13 mouse cellular contexts compared by ENCODE assay signal in the genomic region with DNA sequence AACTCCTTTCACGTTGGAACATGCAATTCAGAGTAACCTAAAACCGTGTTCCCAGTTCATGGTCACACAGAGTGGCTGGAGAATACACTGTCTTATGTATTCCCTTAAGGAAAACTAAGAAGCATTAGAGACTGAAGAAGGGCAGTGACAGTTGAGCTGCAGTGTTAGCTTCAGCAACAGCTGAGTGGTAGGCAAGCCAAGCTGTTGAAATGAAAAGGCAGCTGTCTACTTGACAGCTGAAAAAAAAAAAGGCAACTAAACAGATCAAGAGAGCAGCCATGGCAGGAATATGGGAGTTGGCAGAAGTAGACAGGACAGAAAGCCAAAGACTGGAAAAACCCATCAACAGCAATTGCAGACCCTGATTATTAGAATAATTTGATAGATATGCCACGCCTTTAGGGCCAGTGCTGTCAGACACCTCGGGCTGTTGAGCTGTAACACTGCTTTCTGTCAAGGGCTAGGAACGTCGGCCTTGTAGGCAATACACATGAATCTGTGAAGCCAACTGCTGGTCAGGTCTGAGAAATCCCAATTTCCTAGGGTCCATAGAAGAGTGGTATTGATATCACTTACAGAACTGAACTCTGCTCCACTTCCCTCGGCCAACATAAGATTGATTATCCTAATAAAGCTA. TPM values are rescaled to one million over a fixed set of nuclear protein-coding genes. Genes with fewer than 3 reads are reported as not detected.
DNase-seq lines count a peak whose midpoint lies in the region; ATAC-seq and TF ChIP-seq lines count a peak whose summit lies in the region.
"Had no signal": no experiment of that assay in that cellular context is flagged by ENCODE, and none has a peak within 500 bp of the region (broad histone marks: within the 10 kb centered on the region; RNA-seq: fewer than 3 reads in every experiment).

No protein-coding gene starts in this region.

- no peak for ATAC-seq in forebrain, embryonic 15.5 days (replicated peaks)
- ATAC-seq in forebrain, embryonic 11.5 days (replicated peaks; ENCODE audit: low FRiP score), result no peak
- no peak for ATAC-seq in hindbrain, postnatal 0 days
- no peak for ATAC-seq in CD4-positive, CD25-positive, alpha-beta regulatory T cell, adult 4 months
- ATAC-seq: intestine, postnatal 0 days had no signal

- WGBS in forebrain, embryonic 15.5 days, result 73% methylated on average over 7 of the region's 7 CpGs
- 86% methylated on average over 7 of the region's 7 CpGs for WGBS in forebrain, embryonic 11.5 days
- WGBS in hindbrain, postnatal 0 days, result 83% methylated on average over 7 of the region's 7 CpGs

- no peaks in the 10 kb centered on the region for H3K9me3 ChIP-seq in forebrain, embryonic 15.5 days
- H3K9me3 ChIP-seq in forebrain, embryonic 11.5 days (ENCODE audit: control insufficient read depth, low read length), result no peaks in the 10 kb centered on the region
- no peaks in the 10 kb centered on the region for H3K9me3 ChIP-seq in hindbrain, postnatal 0 days (ENCODE audit: low read length)
- H3K9me3 ChIP-seq: liver, embryonic 13.5 days had no signal

- no peak overlapping the region for H3K4me3 ChIP-seq in forebrain, embryonic 15.5 days
- H3K4me3 ChIP-seq in forebrain, embryonic 11.5 days (ENCODE audit: low read depth, low read length), result no peak overlapping the region
- H3K4me3 ChIP-seq in hindbrain, postnatal 0 days (ENCODE audit: low read length), result no peak overlapping the region
- H3K4me3 ChIP-seq: liver, embryonic 13.5 days had no signal

- no peak overlapping the region for H3K4me2 ChIP-seq in forebrain, embryonic 15.5 days (replicated peaks)
- no peak overlapping the region for H3K4me2 ChIP-seq in forebrain, embryonic 11.5 days (ENCODE audit: low read depth, low read length, severe bottlenecking)
- H3K4me2 ChIP-seq in hindbrain, postnatal 0 days (ENCODE audit: low read depth, low read length), result no peak overlapping the region
- H3K4me2 ChIP-seq: liver, embryonic 13.5 days had no signal

- TF ChIP-seq CTCF in hindbrain, postnatal 0 days (IDR thresholded peaks at IDR 0.05; ENCODE audit: low read depth), result no peak

- peaks cover 7% of the 10 kb centered on the region for H3K4me1 ChIP-seq in forebrain, embryonic 15.5 days
- no peaks in the 10 kb centered on the region for H3K4me1 ChIP-seq in forebrain, embryonic 11.5 days (replicated peaks; ENCODE audit: control insufficient read depth, insufficient read depth, low read length)
- no peaks in the 10 kb centered on the region for H3K4me1 ChIP-seq in hindbrain, postnatal 0 days (ENCODE audit: insufficient read depth, low read length)
- H3K4me1 ChIP-seq: liver, embryonic 13.5 days had no signal

- peak overlapping the region; percentile 85 for H3K27ac ChIP-seq in forebrain, embryonic 15.5 days (replicated peaks)
- H3K27ac ChIP-seq in forebrain, embryonic 11.5 days (ENCODE audit: low read depth, low read length), result no peak overlapping the region
- H3K27ac ChIP-seq in hindbrain, postnatal 0 days, result 0 out of 2 replicates have a peak overlapping the region, but pooled peaks have one; percentile 60
- H3K27ac ChIP-seq: liver, embryonic 13.5 days had no signal

- no peak overlapping the region for H3K9ac ChIP-seq in forebrain, embryonic 15.5 days (replicated peaks)
- no peak overlapping the region for H3K9ac ChIP-seq in forebrain, embryonic 11.5 days (ENCODE audit: low read length)
- no peak overlapping the region for H3K9ac ChIP-seq in hindbrain, postnatal 0 days (replicated peaks; ENCODE audit: low read length)
- H3K9ac ChIP-seq: liver, embryonic 13.5 days had no signal

- H3K36me3 ChIP-seq in forebrain, embryonic 15.5 days, result no peaks in the 10 kb centered on the region
- H3K36me3 ChIP-seq in forebrain, embryonic 11.5 days (ENCODE audit: control insufficient read depth, insufficient read depth, low read length), result no peaks in the 10 kb centered on the region
- H3K36me3 ChIP-seq in hindbrain, postnatal 0 days (ENCODE audit: insufficient read depth, low read length), result no peaks in the 10 kb centered on the region
- H3K36me3 ChIP-seq: liver, embryonic 13.5 days had no signal

- no peaks in the 10 kb centered on the region for H3K27me3 ChIP-seq in forebrain, embryonic 15.5 days
- no peaks in the 10 kb centered on the region for H3K27me3 ChIP-seq in forebrain, embryonic 11.5 days (ENCODE audit: control insufficient read depth, insufficient read depth, low read length)
- no peaks in the 10 kb centered on the region for H3K27me3 ChIP-seq in hindbrain, postnatal 0 days (ENCODE audit: insufficient read depth, low read length)
- H3K27me3 ChIP-seq: liver, embryonic 13.5 days had no signal

- no peak for DNase-seq in forebrain, embryonic 11.5 days (ENCODE audit: low spot score)
- DNase-seq in layer of hippocampus, adult 9-11 months, result peak; percentile 30
- no peak for DNase-seq in layer of hippocampus, postnatal 10 days (ENCODE audit: low spot score in 2 of 2)
- peak; percentile 3 to 35 for DNase-seq in heart, adult 9 months (ENCODE audit: low spot score in 2 of 2)
- no peak for DNase-seq in hindbrain, postnatal 0 days (ENCODE audit: low spot score)
- DNase-seq in frontal cortex, postnatal 25 days (ENCODE audit: low spot score in 2 of 2), result no peak
- DNase-seq: cerebellum, adult 8-10 months; liver, embryonic 13.5 days; thymus, postnatal 4 days had no signal

RNA-seq across cellular contexts. Expression of a gene that starts 34.9 kb away (rescaled TPM):
- polyA plus RNA-seq in forebrain, embryonic 15.5 days (2015; fragmentation: Nextera tagmentation; extraction: Ambion mirVana), result 157 and 182 TPM in 2 replicates
- polyA plus RNA-seq in forebrain, embryonic 11.5 days (2014; fragmentation: Nextera tagmentation; extraction: Ambion mirVana), result 117 and 122 TPM in 2 replicates
- 100 to 1,000 TPM; 104 to 120 TPM for total RNA-seq in layer of hippocampus, postnatal 10 days (2021)
- total RNA-seq in hindbrain, postnatal 0 days (2014; rRNA removed), result 168 and 177 TPM in 2 replicates
- polyA plus RNA-seq in hindbrain, postnatal 0 days (2015; fragmentation: Nextera tagmentation; extraction: Ambion mirVana), result 312 and 317 TPM in 2 replicates
- 1 to 10 TPM; 4.2 to 5.2 TPM for polyA plus RNA-seq in CD4-positive, CD25-positive, alpha-beta regulatory T cell, adult 4 months (2017; shearing (Covaris generic))
- total RNA-seq: neutrophil, adult 5-6 weeks had no signal

Comparison
In these comparisons a context has a peak if more than half of its experiments do, and no peak if none do; other contexts are left out.
1. DNase-seq: peak in layer of hippocampus, adult 9-11 months (single experiment) and heart, adult 9 months (2 of 2); none in forebrain, embryonic 11.5 days (single experiment), layer of hippocampus, postnatal 10 days (0 of 2), hindbrain, postnatal 0 days (single experiment) and frontal cortex, postnatal 25 days (0 of 2).
2. RNA of a gene that starts 34.9 kb away (polyA plus RNA-seq): 312 to 317 TPM in hindbrain, postnatal 0 days, 157 to 182 TPM in forebrain, embryonic 15.5 days and 117 to 122 TPM in forebrain, embryonic 11.5 days; 4.2 to 5.2 TPM in CD4-positive, CD25-positive, alpha-beta regulatory T cell, adult 4 months; every median in the first group is over 10 times any median in the second.